Mouse (Mus musculus) liver, embryonic 16.5 days (tissue): ENCODE measurements around the gene Ube2i. TPM values are rescaled to one million over a fixed set of nuclear protein-coding genes. Genes with fewer than 3 reads are reported as not detected.
A peak's percentile ranks its signal among the peaks of the same experiment; 100 is the strongest.
"Not testable (repeated sequence)": the region's sequence is repeated elsewhere in the genome, so short reads cannot be mapped to it uniquely, and the experiment has no call there.

ENCODE experiments used
- ATAC-seq: fragments of 200-750 bp; cut with Nextera tagmentation; 2 replicates; pipeline ENCODE4 v1.8.0; 2017; ENCODE audit warnings: low read depth, mild to moderate bottlenecking, moderate number of reproducible peaks, moderate library complexity
- H3K27ac ChIP-seq: fragments of 300-500 bp; sonication (generic); 2 replicates; pipeline ENCODE4 v1.5.1; 2014; ENCODE audit warnings: mild to moderate bottlenecking, low read length
- H3K27me3 ChIP-seq: fragments of 300-500 bp; sonication (generic); 2 replicates; pipeline ENCODE4 v1.6.1; 2014; ENCODE audit warnings: low read depth, low read length, mixed read lengths; ENCODE audit not compliant: control insufficient read depth, insufficient read depth
- H3K36me3 ChIP-seq: fragments of 300-500 bp; sonication (generic); 2 replicates; pipeline ENCODE4 v1.6.1; 2014; ENCODE audit warnings: mild to moderate bottlenecking; ENCODE audit not compliant: control insufficient read depth, insufficient read depth
- H3K4me1 ChIP-seq: fragments of 300-500 bp; sonication (generic); 2 replicates; pipeline ENCODE4 v1.6.1; 2014; ENCODE audit warnings: low read depth, low read length, mixed read lengths; ENCODE audit not compliant: control insufficient read depth
- H3K4me2 ChIP-seq: fragments of 300-500 bp; sonication (generic); 2 replicates; pipeline ENCODE4 v1.6.1; 2014; ENCODE audit warnings: low read depth, low read length, mixed read lengths
- H3K4me3 ChIP-seq: fragments of 300-500 bp; sonication (generic); 2 replicates; pipeline ENCODE4 v1.5.1; 2014; ENCODE audit warnings: low read depth, mild to moderate bottlenecking, low read length
- H3K9ac ChIP-seq: fragments of 300-500 bp; sonication (generic); 2 replicates; pipeline ENCODE4 v1.6.1; 2014; ENCODE audit warnings: low read depth, low read length
- H3K9me3 ChIP-seq: fragments of 300-500 bp; sonication (generic); replicated peaks from 2 replicates; pipeline ENCODE4 v1.6.1; 2016; ENCODE audit warnings: low read length; ENCODE audit not compliant: control insufficient read depth
- WGBS: fragments of 180-500 bp; shearing (Covaris S2); extraction: QIAGEN DNeasy Blood & Tissue Kit; methylation state at CpG from one replicate; pipeline ENCODE4 v1.1.7; 2014; ENCODE audit not compliant: insufficient replicate concordance; 5-methylcytosine and 5-hydroxymethylcytosine counted together
- polyA plus RNA-seq: library from polyadenylated mRNA; unstranded; fragments of >200 nt; fragmentation: Nextera tagmentation; extraction: Ambion mirVana; gene quantifications from 2 replicates; pipeline ENCODE4 v1.2.1, GENCODE M21; 2015

The Ube2i gene
- polyA plus RNA-seq, 1 experiment from 2014 or later = 205 TPM

- H3K27ac ChIP-seq = peak overlapping the region; percentile 85
- no peak for ATAC-seq
- WGBS = 59% methylated on average over 7 of the region's 7 CpGs
- no peaks in the 10 kb centered on the region for H3K9me3 ChIP-seq
- peaks cover 66% of the 10 kb centered on the region for H3K4me1 ChIP-seq
- peak overlapping the region; percentile 76 for H3K4me2 ChIP-seq
- H3K4me3 ChIP-seq = peak overlapping the region; percentile 78
- H3K27me3 ChIP-seq = no peaks in the 10 kb centered on the region
- peaks cover 10% of the 10 kb centered on the region for H3K36me3 ChIP-seq
- H3K9ac ChIP-seq = peak overlapping the region; percentile 81
These were observed 49.7 kb downstream of the Ube2i start for GRCm38 (mm10) chr17:25224586-25225222.

DNA sequence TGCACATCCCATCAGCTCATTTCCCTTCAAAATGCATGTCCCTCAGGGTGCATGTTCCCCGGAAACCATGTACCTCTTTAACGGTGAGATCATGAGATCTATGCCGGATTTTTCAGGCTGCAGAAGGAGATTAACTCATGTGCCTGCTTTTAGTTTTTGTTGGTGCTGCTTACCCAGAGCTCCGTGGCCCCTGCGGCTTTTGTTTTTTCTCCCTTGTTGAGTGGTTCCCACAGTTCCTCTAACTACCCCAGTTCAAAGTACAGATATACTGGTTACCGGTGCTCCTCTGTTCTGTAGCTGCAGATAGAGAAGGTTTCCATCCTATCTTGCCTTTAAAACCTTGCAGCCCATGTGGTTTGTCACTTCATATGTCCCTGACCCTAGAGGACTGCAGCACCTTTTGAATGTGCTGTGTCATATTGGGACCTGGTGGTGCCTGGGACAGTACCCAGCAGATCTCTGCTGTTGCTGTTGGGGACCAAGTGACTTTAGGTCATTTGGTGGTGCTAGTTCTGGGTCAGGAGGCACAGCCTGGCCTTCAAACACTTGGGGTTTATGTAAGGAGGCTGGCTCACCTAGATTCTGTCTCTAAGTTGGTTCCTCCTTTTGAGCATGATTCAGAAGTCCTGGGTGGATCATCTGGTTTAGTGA is 51.3 kb downstream of the Ube2i start:
- H3K4me3 ChIP-seq = peak overlapping the region; percentile 78
- H3K36me3 ChIP-seq = peaks cover 5% of the 10 kb centered on the region
- H3K4me1 ChIP-seq = peaks cover 64% of the 10 kb centered on the region
- H3K9me3 ChIP-seq = no peaks in the 10 kb centered on the region
- no peaks in the 10 kb centered on the region for H3K27me3 ChIP-seq
- WGBS = 6% methylated on average over 6 of the region's 6 CpGs
- H3K4me2 ChIP-seq = peak overlapping the region; percentile 76
- H3K9ac ChIP-seq = peak overlapping the region; percentile 81
- ATAC-seq = peak; percentile 50
- peak overlapping the region; percentile 85 for H3K27ac ChIP-seq

- not testable (repeated sequence) for H3K27me3 ChIP-seq, H3K9me3 ChIP-seq, H3K36me3 ChIP-seq
- ATAC-seq = peak; percentile 71
- Histone ChIP-seq H3K27ac (peak overlapping the region; percentile 85), H3K4me2 (peak overlapping the region; percentile 79), H3K9ac (peak overlapping the region; percentile 81), H3K4me3 (peak overlapping the region; percentile 78), H3K4me1 (peaks cover 59% of the 10 kb centered on the region)
- 4% methylated on average over 14 of the region's 28 CpGs for WGBS
These were observed 51.9 kb downstream of the Ube2i start for GRCm38 (mm10) chr17:25222504-25222940.

GRCm38 (mm10) chr17:25221821-25222503 is 52.5 kb downstream of the Ube2i start:
- Histone ChIP-seq H3K4me2 (peak overlapping the region; percentile 79), H3K4me3 (peak overlapping the region; percentile 78), H3K27ac (peak overlapping the region; percentile 84), H3K27me3 (no peaks in the 10 kb centered on the region), H3K36me3 (no peaks in the 10 kb centered on the region), H3K4me1 (peaks cover 54% of the 10 kb centered on the region), H3K9ac (peak overlapping the region; percentile 73), H3K9me3 (no peaks in the 10 kb centered on the region)
- under 1% methylated on average over 17 of the region's 30 CpGs for WGBS
- peak; percentile 78 for ATAC-seq

DNA sequence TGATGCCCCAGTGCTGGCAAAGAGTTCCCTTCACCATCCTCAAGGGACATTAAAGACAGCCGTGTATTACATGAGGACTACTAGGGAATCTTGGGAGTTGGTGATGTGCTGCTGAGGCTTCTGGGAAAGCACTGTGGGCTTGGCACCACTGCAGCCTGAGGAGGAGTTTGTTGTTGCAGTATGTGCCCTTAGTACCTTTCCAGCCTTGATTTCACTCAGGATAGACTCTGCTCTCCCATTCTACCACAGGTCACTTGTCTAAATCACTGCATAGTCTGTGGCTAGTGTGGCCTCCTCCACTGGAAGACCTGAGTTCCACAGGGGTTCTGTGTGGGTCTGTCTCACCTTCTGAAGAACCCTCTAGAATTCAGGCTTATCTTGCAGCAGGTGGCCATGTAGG is 53.7 kb downstream of the Ube2i start:
- H3K36me3 ChIP-seq = no peaks in the 10 kb centered on the region
- H3K4me2 ChIP-seq = no peak overlapping the region
- no peak for ATAC-seq
- no peak overlapping the region for H3K9ac ChIP-seq
- no peak overlapping the region for H3K4me3 ChIP-seq
- no peaks in the 10 kb centered on the region for H3K27me3 ChIP-seq
- no peak overlapping the region for H3K27ac ChIP-seq
- H3K4me1 ChIP-seq = peaks cover 42% of the 10 kb centered on the region
- no peaks in the 10 kb centered on the region for H3K9me3 ChIP-seq
- WGBS = 80% methylated on average over 1 of the region's 1 CpGs

- no peak overlapping the region for H3K4me2 ChIP-seq
- H3K4me1 ChIP-seq = peaks cover 31% of the 10 kb centered on the region
- H3K4me3 ChIP-seq = no peak overlapping the region
- no peaks in the 10 kb centered on the region for H3K9me3 ChIP-seq
- no peak overlapping the region for H3K27ac ChIP-seq
- no peak overlapping the region for H3K9ac ChIP-seq
- H3K27me3 ChIP-seq = no peaks in the 10 kb centered on the region
- 76% methylated on average over 15 of the region's 15 CpGs for WGBS
- no peak for ATAC-seq
- H3K36me3 ChIP-seq = no peaks in the 10 kb centered on the region
These were observed 54.7 kb downstream of the Ube2i start for GRCm38 (mm10) chr17:25219492-25220295.

- Histone ChIP-seq H3K4me3 (no peak overlapping the region), H3K9ac (no peak overlapping the region), H3K27me3 (no peaks in the 10 kb centered on the region), H3K27ac (no peak overlapping the region), H3K4me1 (peaks cover 24% of the 10 kb centered on the region), H3K9me3 (no peaks in the 10 kb centered on the region), H3K4me2 (no peak overlapping the region), H3K36me3 (no peaks in the 10 kb centered on the region)
- WGBS = 86% methylated on average over 9 of the region's 9 CpGs
- ATAC-seq = no peak
These were observed 55.5 kb downstream of the Ube2i start for GRCm38 (mm10) chr17:25218967-25219366.

DNA sequence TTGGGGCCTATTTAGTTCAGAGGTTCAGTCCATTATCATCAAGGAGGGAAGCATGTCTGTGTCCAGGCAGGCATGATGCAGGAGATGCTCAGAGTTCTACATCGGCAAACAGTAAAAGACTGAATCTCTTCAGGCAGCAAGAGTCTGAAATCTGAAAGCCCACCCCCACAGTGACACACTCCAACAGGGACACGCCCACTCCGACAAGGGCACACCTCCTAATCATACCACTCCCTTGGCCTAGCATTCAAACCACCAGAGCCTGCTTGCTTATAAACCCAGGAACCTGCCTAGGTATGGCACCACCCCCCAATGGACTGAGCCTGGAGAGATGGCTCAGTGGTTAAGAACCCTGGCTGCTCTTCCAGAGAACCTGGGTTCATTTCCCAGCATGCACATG is 59.0 kb downstream of the Ube2i start:
- 65% methylated on average over 3 of the region's 3 CpGs for WGBS
- Histone ChIP-seq H3K9ac (no peak overlapping the region), H3K4me2 (no peak overlapping the region), H3K36me3 (peaks cover 3% of the 10 kb centered on the region; the same call in 1 of the 2 replicates), H3K27me3 (no peaks in the 10 kb centered on the region), H3K27ac (no peak overlapping the region), H3K4me1 (no peaks in the 10 kb centered on the region; the same call in 1 of the 2 replicates), H3K9me3 (no peaks in the 10 kb centered on the region), H3K4me3 (no peak overlapping the region)
- ATAC-seq = no peak
